Mouse (Mus musculus) erythroblast, embryonic 14.5 days (primary cell): Measurements from ENCODE around the gene Olfr1130.

Source experiments
- GATA1 ChIP-seq: IDR thresholded peaks from 2 replicates; pipeline ENCODE4 v1.6.1; 2012; ENCODE audit warnings: low read length, inconsistent platforms, mixed read lengths
- TAL1 ChIP-seq: IDR thresholded peaks from 3 replicates; pipeline ENCODE4 v1.6.1; 2012; ENCODE audit warnings: low read length, inconsistent platforms, mixed read lengths

DNA sequence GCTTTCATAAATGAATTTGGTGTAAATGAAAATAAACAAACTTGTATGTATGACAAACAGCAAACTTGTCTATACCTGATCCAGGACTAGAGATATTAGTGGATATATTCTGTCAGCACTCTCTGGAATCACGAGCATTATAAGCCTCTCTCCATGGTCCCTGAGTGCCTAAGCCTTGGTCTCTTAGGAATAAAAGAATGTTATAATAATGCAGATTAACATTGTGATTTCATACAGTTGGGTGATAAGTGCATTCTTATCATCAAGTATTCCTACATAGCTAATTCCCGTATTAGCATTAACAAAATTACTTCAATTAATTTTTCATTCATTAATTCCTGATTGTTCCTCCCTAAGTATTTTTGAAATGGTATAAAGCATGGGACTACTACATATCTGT is 52.3 kb downstream of the Olfr1130 start, which contains the start of gene Olfr1134:
- no peak for TF ChIP-seq TAL1
- TF ChIP-seq GATA1: no peak
